Mouse (Mus musculus) WW6 (cell line): ENCODE measurements at regions not wholly inside any gene's neighbourhood (a gene's known extent, or its start where the extent isn't known, plus 50 kb on each side); places are given as distances from the start of the nearest gene placed in this dataset.
"Not testable (repeated sequence)": the region's sequence is repeated elsewhere in the genome, so short reads cannot be mapped to it uniquely, and the experiment has no call there.

Source experiments
- DNase-seq: peaks from one replicate; pipeline ENCODE4 v3.0.0-alpha.2; 2013; ENCODE audit warnings: low read depth, low spot score

GRCm38 (mm10) chr6:24384193-24384888, 130.5 kb downstream of the Iqub start:
- peak; percentile 7 for DNase-seq

- DNase-seq = no peak
Observed at GRCm38 (mm10) chr6:24379859-24380258, 135.0 kb downstream of the Iqub start.

GRCm38 (mm10) chr6:24376728-24377127, 138.1 kb downstream of the Iqub start:
- no peak for DNase-seq

GRCm38 (mm10) chr6:24373161-24373560, 141.7 kb downstream of the Iqub start:
- DNase-seq = peak; percentile 11

DNA sequence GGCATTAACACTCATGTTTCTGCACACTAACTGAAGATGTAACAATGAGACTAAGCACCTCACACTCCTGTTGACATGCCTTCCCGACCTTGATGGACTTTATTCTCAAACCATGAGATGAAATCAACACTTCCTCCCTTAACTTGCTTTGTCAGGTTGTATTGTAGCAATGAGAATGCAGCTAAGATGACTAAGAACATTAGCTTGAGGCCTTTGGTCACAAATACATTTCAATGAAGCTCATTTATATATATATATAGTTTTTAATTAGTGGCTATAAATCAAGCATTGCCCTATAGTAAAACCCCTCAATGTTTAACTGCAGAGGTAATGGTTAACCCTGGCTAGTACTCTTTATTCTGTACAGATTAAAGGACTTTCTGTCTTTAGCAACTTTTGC, 143.2 kb downstream of the Iqub start:
- DNase-seq = no peak

- no peak for DNase-seq
Observed at GRCm38 (mm10) chr6:24350882-24351281, 164.0 kb downstream of the Iqub start.

- DNase-seq = no peak
Observed at GRCm38 (mm10) chr6:24348481-24349062, 166.3 kb downstream of the Iqub start.

GRCm38 (mm10) chr6:24347745-24348480, 167.0 kb downstream of the Iqub start:
- DNase-seq = no peak

DNA sequence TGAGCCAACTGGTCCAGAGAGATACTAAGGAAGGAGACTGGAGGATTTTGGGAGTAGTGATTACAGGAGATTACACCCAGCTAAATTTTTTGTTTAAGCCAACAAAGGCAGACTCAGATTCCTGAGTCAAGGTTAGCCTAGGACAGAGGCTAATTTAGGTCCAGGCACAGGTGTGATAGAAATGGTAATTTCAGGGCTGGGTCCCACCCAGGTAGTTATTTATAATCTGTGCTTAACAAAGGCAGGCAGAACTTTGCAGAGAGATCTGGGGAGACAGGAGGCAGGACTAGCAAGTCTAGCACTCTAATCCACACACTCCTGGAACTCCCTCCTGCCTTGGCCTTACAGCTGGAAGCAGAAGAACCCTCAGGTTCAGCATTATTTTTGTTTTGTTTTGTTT, 172.4 kb downstream of the Iqub start:
- DNase-seq = no peak

DNA sequence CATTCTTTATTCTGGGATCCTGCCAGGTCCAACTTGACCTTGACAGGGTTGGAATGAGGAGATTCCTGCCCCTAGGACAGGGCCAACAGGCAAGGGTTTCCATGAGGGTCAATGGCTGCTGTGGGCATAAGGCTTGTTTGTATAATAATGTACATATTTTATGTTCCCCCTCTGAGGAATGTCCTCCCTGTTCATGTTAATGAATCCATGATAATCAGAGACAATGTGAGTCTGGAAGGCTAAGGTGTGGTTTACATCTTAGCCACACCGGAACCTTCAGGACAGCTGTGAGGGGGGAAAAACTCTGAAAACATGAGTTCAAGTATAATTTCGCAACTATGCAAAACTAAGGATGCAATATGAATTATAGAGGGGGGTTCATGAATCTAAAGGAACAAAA, 172.8 kb downstream of the Iqub start:
- no peak for DNase-seq

DNA sequence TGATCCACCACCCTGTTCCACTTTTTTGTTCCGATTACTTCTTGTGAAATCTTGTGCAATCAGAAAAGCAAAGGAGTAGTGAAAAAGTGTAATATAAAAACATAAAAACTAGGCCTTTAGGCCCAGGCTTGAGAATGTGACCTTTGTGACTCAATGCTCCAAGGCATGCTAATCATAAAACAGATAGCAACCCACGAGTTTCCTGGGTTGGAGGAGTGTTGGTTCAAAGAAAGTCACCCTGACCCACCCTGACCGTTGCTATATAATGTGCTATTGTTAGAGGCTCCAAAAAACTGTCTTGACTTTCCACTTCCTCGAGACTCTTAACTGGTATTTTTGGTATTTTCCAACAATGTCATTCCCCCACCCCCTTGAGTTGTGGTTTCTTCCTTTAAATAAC, 172.2 kb upstream of the Slc13a1 start:
- not testable (repeated sequence) for DNase-seq

GRCm38 (mm10) chr6:24325215-24325614, 157.3 kb upstream of the Slc13a1 start:
- DNase-seq = no peak

GRCm38 (mm10) chr6:24324718-24325117, 156.8 kb upstream of the Slc13a1 start:
- DNase-seq = no peak

DNA sequence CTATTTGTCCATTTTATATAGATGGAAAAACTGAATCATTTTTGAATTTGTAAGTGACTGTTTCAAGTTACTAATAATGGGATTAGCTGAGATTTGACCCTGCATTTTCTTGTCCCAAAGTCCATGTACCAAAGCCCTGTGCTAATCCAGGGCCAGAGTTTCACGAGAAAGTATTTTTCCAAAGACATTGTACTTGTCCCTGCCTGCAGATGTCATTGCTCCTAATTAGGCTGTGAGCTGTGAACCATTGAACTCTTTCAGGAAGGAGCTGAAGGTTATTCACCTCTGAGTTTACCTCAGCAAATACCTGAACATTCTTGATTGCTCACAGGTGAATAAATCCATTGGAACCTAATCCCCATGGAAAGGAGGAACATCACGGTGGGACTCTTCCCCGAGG, 154.5 kb upstream of the Slc13a1 start:
- no peak for DNase-seq

GRCm38 (mm10) chr6:24318862-24319261, 151.0 kb upstream of the Slc13a1 start:
- no peak for DNase-seq

DNA sequence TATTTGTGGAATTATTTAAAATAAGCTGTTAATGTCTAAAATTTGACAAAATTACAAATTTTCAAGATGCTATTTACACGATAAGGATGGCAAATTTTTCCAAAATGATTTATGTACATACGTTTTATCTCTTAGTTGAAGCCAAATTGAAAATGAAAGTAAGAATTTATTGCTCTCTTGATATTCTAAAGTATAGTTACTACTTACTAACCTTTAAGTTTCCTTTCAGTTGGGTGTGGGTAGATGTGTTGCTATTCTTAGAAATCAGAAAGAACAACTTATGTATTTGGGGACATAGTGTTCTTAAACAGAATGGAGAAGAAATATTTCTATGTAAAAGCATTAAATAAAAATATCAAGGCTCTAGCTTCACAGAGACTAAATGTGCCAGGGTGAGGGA, 142.8 kb upstream of the Slc13a1 start:
- no peak for DNase-seq

DNA sequence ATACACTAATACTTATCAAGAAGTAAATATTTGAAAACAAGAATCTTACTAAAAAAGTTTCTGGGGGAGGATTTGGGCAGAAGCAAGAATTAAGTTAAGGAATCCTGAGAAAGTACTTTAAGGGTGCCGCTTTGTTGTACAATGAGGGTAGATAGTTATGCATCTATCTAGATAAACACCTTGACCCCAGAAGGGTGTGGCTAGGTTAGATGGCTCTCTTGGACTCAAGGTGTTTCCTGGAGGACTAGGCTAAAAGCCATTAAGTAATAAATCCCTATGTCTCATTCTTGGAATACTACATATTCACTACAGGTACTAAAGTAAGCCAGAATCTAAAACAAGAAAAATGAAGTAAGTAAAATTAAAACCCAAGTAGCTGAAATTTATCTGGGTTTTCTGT, 141.9 kb upstream of the Slc13a1 start:
- no peak for DNase-seq

DNA sequence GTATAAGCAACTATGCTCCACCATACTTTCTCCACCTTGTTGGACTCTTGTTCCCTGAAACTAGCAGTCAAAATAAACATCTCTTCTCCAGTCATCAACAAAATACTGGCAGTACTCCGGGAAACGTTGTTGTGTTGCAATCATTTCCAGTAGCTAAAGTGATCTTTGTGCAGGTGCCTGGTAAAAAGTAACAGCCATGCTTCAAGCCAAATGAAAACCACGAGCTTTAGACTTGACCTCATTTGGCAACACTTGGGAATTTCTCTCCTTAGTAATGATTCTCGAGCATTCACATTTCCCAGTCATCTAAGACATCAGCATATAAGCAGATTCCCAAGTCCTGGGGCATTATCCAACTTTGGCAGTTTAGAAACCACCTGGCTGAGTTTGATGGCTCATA, 133.8 kb upstream of the Slc13a1 start:
- no peak for DNase-seq

DNA sequence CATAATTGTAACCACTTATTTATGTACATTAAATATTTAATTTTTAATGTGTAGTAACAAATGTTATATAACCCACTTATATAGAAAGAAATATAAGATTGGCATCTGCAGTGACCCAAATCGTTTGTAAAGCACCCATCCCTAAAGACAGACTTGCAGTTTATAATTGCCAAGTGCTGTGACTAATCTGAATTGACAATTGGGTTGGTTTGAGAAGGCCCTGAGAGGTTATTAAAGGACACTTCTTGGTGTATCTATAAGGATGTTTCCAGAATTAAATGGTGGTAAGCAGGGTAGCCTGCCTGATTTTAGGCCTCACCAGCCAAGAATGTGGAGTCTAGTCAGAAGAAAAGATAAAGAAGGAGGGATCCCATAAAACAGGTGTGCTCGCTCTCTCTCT, 133.3 kb upstream of the Slc13a1 start:
- no peak for DNase-seq

GRCm38 (mm10) chr6:24298562-24299212, 130.8 kb upstream of the Slc13a1 start:
- DNase-seq = no peak

- not testable (repeated sequence) for DNase-seq
Observed at GRCm38 (mm10) chr6:24288757-24289156, 120.9 kb upstream of the Slc13a1 start.

GRCm38 (mm10) chr6:24272821-24273220, 104.9 kb upstream of the Slc13a1 start:
- no peak for DNase-seq
